Mouse (Mus musculus) bone marrow macrophage, adult 2 months (primary cell): ENCODE data around the gene Rab26. TPM values are rescaled to one million over a fixed set of nuclear protein-coding genes. Genes with fewer than 3 reads are reported as not detected.

Experiments used
- H3K27ac ChIP-seq: 2 replicates; pipeline ENCODE4 v1.5.1; 2012; ENCODE audit warnings: low read depth, low read length; ENCODE audit not compliant: insufficient read depth
- H3K4me1 ChIP-seq: 2 replicates; pipeline ENCODE4 v1.6.1; 2012; ENCODE audit warnings: low read length; ENCODE audit not compliant: control insufficient read depth, insufficient read depth
- H3K4me3 ChIP-seq: 2 replicates; pipeline ENCODE4 v1.5.1; 2012; ENCODE audit warnings: mild to moderate bottlenecking, low read length, moderate library complexity; ENCODE audit not compliant: insufficient read depth
- CTCF ChIP-seq: IDR thresholded peaks from 2 replicates; pipeline ENCODE4 v1.5.1; 2012; ENCODE audit warnings: low read depth, mild to moderate bottlenecking, low read length, moderate library complexity
- POLR2A ChIP-seq: IDR thresholded peaks from 2 replicates; pipeline ENCODE4 v1.6.1; 2012; ENCODE audit warnings: mild to moderate bottlenecking, low read depth, low read length, borderline replicate concordance
- polyA plus RNA-seq: library from polyadenylated mRNA; stranded (reverse); fragments of >200 nt; gene quantifications from 2 replicates; pipeline ENCODE4 v1.2.4, GENCODE M21; 2012; ENCODE audit not compliant: missing spikeins, insufficient read depth, insufficient read length

The Rab26 gene
- polyA plus RNA-seq, 1 experiment, result 0.44 TPM

DNA sequence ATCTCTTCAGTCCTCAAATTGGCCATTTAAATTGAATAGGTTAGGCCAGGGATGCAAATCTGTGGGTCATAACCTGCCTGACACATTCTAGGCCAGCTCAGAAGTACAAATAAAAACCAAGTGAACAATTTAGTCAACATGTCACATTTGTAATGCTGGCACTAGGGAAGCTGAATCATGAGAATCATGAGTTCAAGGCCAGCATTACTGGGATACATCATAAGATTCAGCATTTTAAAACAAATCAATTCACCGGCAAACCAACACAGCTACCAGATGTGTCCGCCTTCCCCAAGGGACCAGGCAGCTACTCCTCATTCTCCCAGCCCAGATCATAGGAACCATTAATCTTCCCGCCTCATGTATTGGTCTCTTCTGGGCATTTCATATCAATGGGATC lies 50.5 kb downstream of the Rab26 start:
- peaks cover 10% of the 10 kb centered on the region for H3K4me1 ChIP-seq
- H3K4me3 ChIP-seq, result no peak overlapping the region
- no peak for TF ChIP-seq POLR2A
- TF ChIP-seq CTCF, result no peak
- no peak overlapping the region for H3K27ac ChIP-seq

DNA sequence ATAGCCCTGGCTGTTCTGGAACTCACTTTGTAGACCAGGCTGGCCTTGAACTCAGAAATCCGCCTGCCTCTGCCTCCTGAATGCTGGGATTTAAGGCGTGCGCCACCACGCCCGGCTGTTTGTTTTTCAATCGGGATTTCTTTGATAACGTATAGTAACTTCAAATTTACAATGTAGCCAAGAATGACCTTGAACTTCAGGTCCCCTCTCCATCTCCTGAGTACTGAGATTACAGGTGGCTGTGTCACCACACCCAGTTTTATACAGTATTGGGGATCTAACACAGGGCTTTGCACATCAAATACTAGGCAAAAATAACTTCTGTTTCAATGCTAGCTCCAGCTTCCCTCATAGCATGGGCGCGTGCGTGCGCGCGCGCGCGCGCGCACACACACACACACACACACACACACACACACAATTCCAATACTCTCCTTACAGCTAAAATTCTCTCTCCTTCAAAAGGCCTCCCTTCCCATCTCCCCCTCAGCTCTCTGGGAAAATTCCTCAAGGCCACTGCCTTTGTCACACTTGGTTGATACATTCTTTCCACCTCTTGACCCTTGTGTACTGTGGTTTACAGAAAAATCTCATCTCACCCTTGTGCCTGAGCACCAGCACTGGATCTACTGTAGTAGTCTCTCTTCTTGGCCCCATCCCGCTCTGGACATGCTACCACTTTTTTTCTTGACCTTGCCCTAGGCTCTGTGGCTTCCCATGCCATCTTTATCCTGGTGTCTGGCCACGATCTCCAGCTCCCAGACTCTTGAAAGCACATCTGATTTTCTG lies 52.8 kb downstream of the Rab26 start:
- no peak for TF ChIP-seq CTCF
- no peak for TF ChIP-seq POLR2A
- Histone ChIP-seq H3K27ac (no peak overlapping the region), H3K4me3 (no peak overlapping the region), H3K4me1 (peaks cover 19% of the 10 kb centered on the region)

DNA sequence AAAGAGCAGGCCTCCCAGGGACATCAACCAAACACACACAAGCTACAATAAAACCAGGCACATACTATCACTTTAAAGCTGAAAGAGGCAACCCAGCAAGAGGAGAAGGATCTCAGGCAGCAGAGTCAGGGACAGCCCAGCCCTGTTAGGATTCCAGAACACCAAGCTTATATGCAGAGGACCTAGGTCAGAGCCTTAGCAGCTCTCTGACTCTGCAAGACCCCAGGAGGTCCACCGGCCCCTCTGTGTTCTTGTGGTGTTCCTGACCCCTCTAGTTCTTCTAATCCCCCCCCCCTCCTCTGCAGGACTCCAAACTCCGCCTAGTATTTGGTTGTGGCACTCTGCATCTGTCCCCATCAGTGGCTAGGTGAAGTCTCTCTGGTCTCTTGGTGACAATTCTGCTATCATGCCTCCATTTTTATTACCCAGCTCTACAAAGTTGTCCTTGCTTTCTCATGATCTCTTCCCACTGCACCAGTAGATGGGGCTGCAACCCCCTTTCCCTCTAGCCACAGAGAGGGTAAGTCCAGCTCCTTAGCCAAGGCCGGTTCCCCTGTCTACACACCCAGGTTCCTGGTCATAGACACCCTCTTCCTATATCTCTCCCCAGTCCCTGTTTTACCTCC lies 53.7 kb downstream of the Rab26 start:
- no peak overlapping the region for H3K4me3 ChIP-seq
- TF ChIP-seq CTCF (no peak), POLR2A (no peak)

DNA sequence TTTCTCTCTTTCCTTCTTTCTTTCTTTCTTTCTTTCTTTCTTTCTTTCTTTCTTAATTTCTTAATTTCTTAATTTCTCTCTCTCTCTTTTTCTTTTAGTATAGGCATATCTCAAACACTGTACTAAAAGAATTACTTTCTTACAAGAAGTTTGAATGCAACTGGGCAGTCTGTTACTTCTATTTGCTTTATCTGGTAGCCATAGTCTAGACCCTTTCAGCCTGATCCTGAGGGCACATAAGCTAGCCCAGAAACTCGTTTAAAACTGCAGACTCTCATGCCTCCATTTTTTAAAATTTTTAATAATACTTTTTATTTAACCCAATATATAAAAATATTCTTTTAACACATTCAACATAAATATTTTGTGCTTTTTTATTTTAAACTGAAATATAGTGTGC lies 54.6 kb downstream of the Rab26 start:
- H3K27ac ChIP-seq, result peak overlapping the region; percentile 39; the same call in 1 of the 2 replicates
- H3K4me3 ChIP-seq, result no peak overlapping the region
- TF ChIP-seq CTCF, result no peak
- no peak for TF ChIP-seq POLR2A
- peaks cover 19% of the 10 kb centered on the region for H3K4me1 ChIP-seq

More for the DNA sequence above, 53.7 kb downstream of the Rab26 start:
- peak overlapping the region; percentile 54 for H3K27ac ChIP-seq
- peaks cover 19% of the 10 kb centered on the region for H3K4me1 ChIP-seq

DNA sequence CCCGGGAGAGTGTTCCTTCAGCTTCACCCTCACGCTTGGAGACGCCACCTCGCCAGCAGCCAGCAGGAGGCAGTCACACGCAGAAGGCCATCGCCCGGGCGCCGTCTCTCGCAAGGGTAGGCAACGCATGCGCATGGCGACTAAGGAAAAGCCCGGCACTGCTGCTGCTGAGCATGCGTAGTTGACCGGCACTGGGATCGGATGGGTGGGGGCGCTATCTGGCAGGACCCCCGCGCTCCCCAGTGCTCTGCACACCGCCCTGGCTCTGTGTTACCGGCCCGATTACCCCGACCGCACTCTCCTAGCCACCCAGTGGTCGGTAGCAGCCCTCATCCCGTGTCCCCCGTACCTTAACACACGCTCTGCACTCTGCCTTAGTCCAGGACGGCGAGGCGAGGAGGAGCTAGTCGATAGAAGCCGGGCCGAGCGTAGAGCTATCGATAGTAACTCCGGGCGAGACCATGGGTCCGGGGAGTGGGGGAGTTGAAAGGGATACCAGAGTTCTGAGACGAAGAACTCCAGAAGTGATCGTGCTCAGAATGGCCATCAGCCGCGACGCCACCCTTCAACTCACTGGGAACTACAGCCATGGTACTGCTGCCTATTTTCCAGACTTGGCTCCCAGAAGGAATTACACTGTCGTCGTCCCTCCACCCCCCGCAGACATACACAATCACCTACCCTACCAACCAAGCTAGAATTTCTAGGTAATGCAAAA lies 55.2 kb downstream of the Rab26 start, which contains the start of gene Mlst8:
Gene Mlst8 (minus strand): TSS at position 416 of the 718 bp plus-strand sequence.
- TF ChIP-seq CTCF (peak; percentile 35), POLR2A (no peak)
- peak within 1 kb of the TSS; percentile 100 for H3K4me3 ChIP-seq
- H3K4me1 ChIP-seq, result peaks cover 19% of the 10 kb centered on the region
- H3K27ac ChIP-seq, result peak within 1 kb of the TSS; percentile 78

DNA sequence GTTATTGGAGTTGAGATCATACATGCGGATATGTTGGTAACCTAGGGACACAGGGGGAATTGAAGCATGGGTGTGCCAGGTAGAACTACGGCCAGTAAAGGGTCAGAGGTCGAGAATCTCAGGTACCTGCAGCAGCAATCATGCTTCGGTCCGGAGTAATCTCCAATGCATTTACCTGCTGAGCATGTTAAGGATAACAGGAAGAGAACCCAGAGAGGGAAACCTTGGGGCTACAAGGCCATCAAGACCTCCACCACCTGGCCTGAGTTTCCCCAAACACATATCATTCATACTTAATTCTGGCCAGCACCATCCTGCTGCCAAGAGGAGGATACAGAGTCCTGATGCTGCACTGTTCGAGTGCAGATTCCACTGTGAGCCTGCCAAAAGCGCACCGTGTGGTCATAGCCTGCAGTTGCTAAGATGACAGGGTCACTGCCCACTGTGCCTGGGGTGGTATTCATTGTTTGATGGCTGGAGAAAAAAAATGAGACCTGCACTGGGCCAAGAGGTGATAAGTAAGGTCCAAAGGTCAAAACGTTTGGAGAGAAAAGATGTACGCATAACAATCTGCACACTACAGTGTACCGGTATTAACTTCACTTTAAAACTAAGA lies 55.9 kb downstream of the Rab26 start:
- H3K4me3 ChIP-seq, result peak overlapping the region; percentile 100
- H3K4me1 ChIP-seq, result peaks cover 19% of the 10 kb centered on the region
- TF ChIP-seq POLR2A, result no peak
- TF ChIP-seq CTCF, result no peak
- H3K27ac ChIP-seq, result no peak overlapping the region

Other genes with a start within 250 kb of the Rab26 start
- 0.40 TPM in 1 of 2 replicates, not detected in the other for gene Abca17, start 183.1 kb downstream of the Rab26 start, polyA plus RNA-seq
- gene Abca3, start 182.3 kb downstream of the Rab26 start, polyA plus RNA-seq, result 41.7 and 49.0 TPM in 2 replicates
- 65.0 and 72.0 TPM in 2 replicates for gene Rnps1, start 119.6 kb downstream of the Rab26 start, polyA plus RNA-seq
- gene Eci1, start 107.6 kb downstream of the Rab26 start, polyA plus RNA-seq, result 21.5 and 23.3 TPM in 2 replicates
- 3.3 and 3.8 TPM in 2 replicates for gene Dnase1l2, start 91.1 kb downstream of the Rab26 start, polyA plus RNA-seq
- gene E4f1, start 63.9 kb downstream of the Rab26 start, polyA plus RNA-seq, result 21.7 and 25.0 TPM in 2 replicates
- gene Pgp, start 63.8 kb downstream of the Rab26 start, polyA plus RNA-seq, result 21.4 and 24.2 TPM in 2 replicates
- not detected in 2 replicates for gene Bricd5, start 60.3 kb downstream of the Rab26 start, polyA plus RNA-seq
- 14.8 and 16.0 TPM in 2 replicates for gene Mlst8, start 55.1 kb downstream of the Rab26 start, polyA plus RNA-seq
- gene Caskin1, start 45.6 kb downstream of the Rab26 start, polyA plus RNA-seq, result 0.34 TPM in 1 of 2 replicates, not detected in the other
- 88.8 and 102 TPM in 2 replicates for gene Traf7, start 6.3 kb downstream of the Rab26 start, polyA plus RNA-seq
- 22.3 and 24.6 TPM in 2 replicates for gene Pkd1, start 15.6 kb upstream of the Rab26 start, polyA plus RNA-seq
- 62.1 and 67.7 TPM in 2 replicates for gene Tsc2, start 98.4 kb upstream of the Rab26 start, polyA plus RNA-seq
- 4.1 and 6.2 TPM in 2 replicates for gene Nthl1, start 98.5 kb upstream of the Rab26 start, polyA plus RNA-seq
- 0.98 TPM in 1 of 2 replicates, not detected in the other for gene Slc9a3r2, start 116.1 kb upstream of the Rab26 start, polyA plus RNA-seq
- not detected in 2 replicates for gene Npw, start 124.2 kb upstream of the Rab26 start, polyA plus RNA-seq
- gene Zfp598, start 135.5 kb upstream of the Rab26 start, polyA plus RNA-seq, result 28.0 and 29.6 TPM in 2 replicates
- 0.41 and 0.79 TPM in 2 replicates for gene Syngr3, start 155.7 kb upstream of the Rab26 start, polyA plus RNA-seq
- 21.6 and 22.0 TPM in 2 replicates for gene Gfer, start 161.9 kb upstream of the Rab26 start, polyA plus RNA-seq
- 3.9 and 6.0 TPM in 2 replicates for gene Noxo1, start 162.0 kb upstream of the Rab26 start, polyA plus RNA-seq
- 11.7 and 16.9 TPM in 2 replicates for gene Tbl3, start 173.4 kb upstream of the Rab26 start, polyA plus RNA-seq
- not detected in 2 replicates for gene Rnf151, start 183.9 kb upstream of the Rab26 start, polyA plus RNA-seq
- gene Rps2, start 183.9 kb upstream of the Rab26 start, polyA plus RNA-seq, result 685 and 784 TPM in 2 replicates
- gene Ndufb10, start 190.3 kb upstream of the Rab26 start, polyA plus RNA-seq, result 164 and 191 TPM in 2 replicates
- gene Rpl3l, start 193.6 kb upstream of the Rab26 start, polyA plus RNA-seq, result not detected in 2 replicates
- 214 and 223 TPM in 2 replicates for gene Msrb1, start 202.4 kb upstream of the Rab26 start, polyA plus RNA-seq
- gene Hs3st6, start 218.8 kb upstream of the Rab26 start, polyA plus RNA-seq, result not detected in 2 replicates